Mouse (Mus musculus): ENCODE data around the gene F2rl2. TPM values are rescaled to one million over a fixed set of nuclear protein-coding genes. Genes with fewer than 3 reads are reported as not detected.

The F2rl2 gene
- polyA plus RNA-seq, 1 experiment, result 0.05 TPM

DNA sequence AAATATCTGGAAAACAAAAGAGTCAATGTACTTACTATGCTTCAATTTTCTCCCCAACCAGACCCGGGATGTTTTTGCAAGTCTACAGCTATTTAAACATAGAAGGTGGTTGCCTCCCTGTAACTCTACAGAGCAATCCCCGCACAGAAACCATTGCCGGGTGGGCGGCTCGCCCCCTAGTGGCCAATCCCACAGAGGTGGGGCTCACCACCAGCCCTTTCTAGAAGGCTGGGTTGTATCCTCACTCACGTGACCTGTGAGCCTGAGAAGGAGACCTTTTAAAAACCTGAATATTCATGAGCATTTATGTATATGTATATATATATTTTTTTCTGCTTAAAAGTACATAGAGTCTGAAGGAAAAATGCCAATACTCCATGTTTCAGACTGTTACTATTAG, 49.9 kb downstream of the F2rl2 start:
- TF ChIP-seq POLR2A (IDR thresholded peaks at IDR 0.05; ENCODE audit: control insufficient read depth, low read depth, low read length) (no peak), CTCF (IDR thresholded peaks at IDR 0.05; ENCODE audit: control insufficient read depth, insufficient read depth, insufficient replicate concordance, low read depth, low read length) (peak; percentile 71)
- no peak overlapping the region for H3K27ac ChIP-seq (ENCODE audit: control insufficient read depth, insufficient read depth, low read depth, low read length)

GRCm38 (mm10) chr13:95747101-95747500, 50.4 kb downstream of the F2rl2 start:
- TF ChIP-seq POLR2A (IDR thresholded peaks at IDR 0.05; ENCODE audit: control insufficient read depth, low read depth, low read length), result no peak
- no peak for TF ChIP-seq CTCF (IDR thresholded peaks at IDR 0.05; ENCODE audit: control insufficient read depth, insufficient read depth, insufficient replicate concordance, low read depth, low read length)
- H3K4me3 ChIP-seq (ENCODE audit: control insufficient read depth, low read depth, low read length), result no peak overlapping the region
- no peaks in the 10 kb centered on the region for H3K36me3 ChIP-seq (ENCODE audit: control insufficient read depth, insufficient read depth, low read length)
- no peaks in the 10 kb centered on the region for H3K27me3 ChIP-seq (ENCODE audit: control insufficient read depth, insufficient read depth, low read length)
- H3K27ac ChIP-seq (ENCODE audit: control insufficient read depth, insufficient read depth, low read depth, low read length), result no peak overlapping the region
- H3K4me1 ChIP-seq (ENCODE audit: control insufficient read depth, insufficient read depth, low read length), result no peaks in the 10 kb centered on the region

More for the DNA sequence above, 49.9 kb downstream of the F2rl2 start:
- H3K4me1 ChIP-seq (ENCODE audit: control insufficient read depth, insufficient read depth, low read length), result no peaks in the 10 kb centered on the region
- H3K4me3 ChIP-seq (ENCODE audit: control insufficient read depth, low read depth, low read length), result no peak overlapping the region
- H3K27me3 ChIP-seq (ENCODE audit: control insufficient read depth, insufficient read depth, low read length), result no peaks in the 10 kb centered on the region
- no peaks in the 10 kb centered on the region for H3K36me3 ChIP-seq (ENCODE audit: control insufficient read depth, insufficient read depth, low read length)

GRCm38 (mm10) chr13:95747541-95747940, 50.9 kb downstream of the F2rl2 start:
- Histone ChIP-seq H3K27ac (ENCODE audit: control insufficient read depth, insufficient read depth, low read depth, low read length) (no peak overlapping the region), H3K27me3 (ENCODE audit: control insufficient read depth, insufficient read depth, low read length) (no peaks in the 10 kb centered on the region), H3K4me3 (ENCODE audit: control insufficient read depth, low read depth, low read length) (no peak overlapping the region), H3K4me1 (ENCODE audit: control insufficient read depth, insufficient read depth, low read length) (no peaks in the 10 kb centered on the region), H3K36me3 (ENCODE audit: control insufficient read depth, insufficient read depth, low read length) (no peaks in the 10 kb centered on the region)
- no peak for TF ChIP-seq POLR2A (IDR thresholded peaks at IDR 0.05; ENCODE audit: control insufficient read depth, low read depth, low read length)

Other genes starting within 250 kb of the F2rl2 start
- 0.42 and 0.85 TPM in 2 replicates for gene S100z, start 218.1 kb upstream of the F2rl2 start, polyA plus RNA-seq (2012; rRNA removed)
- gene F2rl1, start 171.6 kb upstream of the F2rl2 start, polyA plus RNA-seq (2012; rRNA removed), result 0.17 and 1.0 TPM in 2 replicates
- gene F2r, start 78.4 kb upstream of the F2rl2 start, polyA plus RNA-seq (2012; rRNA removed), result 1.0 and 1.1 TPM in 2 replicates
- 2.9 and 3.6 TPM in 2 replicates for gene Iqgap2, start 195.1 kb downstream of the F2rl2 start, polyA plus RNA-seq (2012; rRNA removed)

Measured in testis, adult 2 months (tissue).